Mouse (Mus musculus) forebrain, embryonic 14.5 days (tissue): ENCODE results near the gene Dock4. TPM values are rescaled to one million over a fixed set of nuclear protein-coding genes. Genes with fewer than 3 reads are reported as not detected.

Source experiments
- ATAC-seq: fragments of 200-750 bp; cut with Nextera tagmentation; 2 replicates; pipeline ENCODE4 v1.8.0; 2017; ENCODE audit warnings: mild to moderate bottlenecking, moderate library complexity
- DNase-seq: peaks from one replicate; pipeline ENCODE4 v3.0.0-alpha.2; 2015; ENCODE audit warnings: low spot score
- H3K27ac ChIP-seq: fragments of 300-500 bp; sonication (generic); 2 replicates; pipeline ENCODE4 v1.5.1; 2014; ENCODE audit warnings: low read depth, mild to moderate bottlenecking, control low read depth, low read length, moderate library complexity
- H3K27me3 ChIP-seq: fragments of 300-500 bp; sonication (generic); replicated peaks from 2 replicates; pipeline ENCODE4 v1.6.1; 2014; ENCODE audit warnings: low read length, control low read depth, mixed read lengths; ENCODE audit not compliant: control insufficient read depth, insufficient read depth
- H3K36me3 ChIP-seq: fragments of 300-500 bp; sonication (generic); 2 replicates; pipeline ENCODE4 v1.6.1; 2014; ENCODE audit warnings: low read length, control low read depth; ENCODE audit not compliant: control insufficient read depth, insufficient read depth
- H3K4me1 ChIP-seq: fragments of 300-500 bp; sonication (generic); 2 replicates; pipeline ENCODE4 v1.6.1; 2014; ENCODE audit warnings: antibody characterized with exemption, low read length, control low read depth; ENCODE audit not compliant: control insufficient read depth, insufficient read depth
- H3K4me2 ChIP-seq: fragments of 300-500 bp; sonication (generic); 2 replicates; pipeline ENCODE4 v1.6.1; 2014; ENCODE audit warnings: mild to moderate bottlenecking, control low read depth, low read length
- H3K4me3 ChIP-seq: fragments of 300-500 bp; sonication (generic); 2 replicates; pipeline ENCODE4 v1.5.1; 2014; ENCODE audit warnings: low read depth, low read length, control low read depth
- H3K9ac ChIP-seq: fragments of 300-500 bp; sonication (generic); 2 replicates; pipeline ENCODE4 v1.6.1; 2014; ENCODE audit warnings: mild to moderate bottlenecking, low read length, control low read depth, moderate library complexity
- H3K9me3 ChIP-seq: fragments of 300-500 bp; sonication (generic); replicated peaks from 2 replicates; pipeline ENCODE4 v1.6.1; 2016; ENCODE audit warnings: low read length, control low read depth, mixed read lengths; ENCODE audit not compliant: control insufficient read depth
- WGBS: fragments of 180-500 bp; shearing (Covaris S2); extraction: QIAGEN DNeasy Blood & Tissue Kit; methylation state at CpG from one replicate; pipeline ENCODE4 v1.1.7; 2014; 5-methylcytosine and 5-hydroxymethylcytosine counted together
- polyA plus RNA-seq: library from polyadenylated mRNA; unstranded; fragments of >200 nt; fragmentation: Nextera tagmentation; extraction: Ambion mirVana; gene quantifications from 2 replicates; pipeline ENCODE4 v1.2.1, GENCODE M21; 2014

Gene Dock4
- 9.7 and 16.9 TPM in 2 replicates for polyA plus RNA-seq

DNA sequence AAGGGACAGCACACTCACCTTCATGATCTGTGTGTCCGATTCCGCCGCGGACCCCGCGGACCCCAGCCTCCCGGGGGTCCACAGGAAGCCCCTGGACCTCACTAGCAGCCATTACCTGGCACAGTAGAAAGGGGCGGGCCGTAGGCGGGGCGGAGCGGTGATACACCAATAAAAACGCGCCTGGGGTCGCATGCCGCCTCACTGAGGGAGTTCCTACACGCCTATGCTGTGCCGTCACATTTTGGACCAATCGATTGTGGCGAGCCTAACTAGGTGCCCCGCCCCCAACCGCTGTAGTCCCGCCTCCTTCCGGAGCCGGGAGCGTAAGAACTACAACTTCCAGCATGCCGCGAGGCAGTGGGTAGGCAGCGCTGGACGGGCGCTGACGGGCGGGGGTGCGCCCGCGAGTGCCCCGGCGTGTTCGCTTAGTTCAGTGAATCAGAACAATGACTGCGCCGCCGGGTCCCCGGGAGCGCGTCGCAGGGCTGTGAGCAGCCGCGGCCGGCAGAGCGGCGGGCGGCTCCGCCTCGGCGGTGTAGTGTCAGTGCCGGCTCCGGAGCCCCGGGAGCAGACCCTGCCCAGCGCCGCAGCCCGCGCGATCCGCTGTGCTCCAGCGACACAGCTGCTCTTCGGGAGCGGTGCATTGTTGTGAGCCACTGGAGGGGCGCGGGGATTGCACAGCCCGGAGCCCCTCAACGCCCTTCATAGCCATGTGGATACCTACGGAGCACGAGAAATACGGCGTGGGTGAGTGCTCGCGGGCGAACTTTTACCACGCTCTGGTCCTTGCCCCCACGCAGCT, at the start of gene Dock4, which contains the start of gene Zfp277:
Gene Dock4, plus strand, starts transcription at position 305 of the 802 bp plus-strand sequence.
Gene Zfp277, minus strand, starts transcription at position 255 of the 802 bp plus-strand sequence.
- ATAC-seq (peak; percentile 98), DNase-seq (peak; percentile 100)
- Histone ChIP-seq H3K9me3 (no peaks in the 10 kb centered on the region), H3K4me1 (peaks cover 10% of the 10 kb centered on the region; the same call in 1 of the 2 replicates), H3K4me2 (peak within 1 kb of the TSS; percentile 85), H3K27ac (peak within 1 kb of the TSS; percentile 93), H3K27me3 (no peaks in the 10 kb centered on the region), H3K9ac (peak within 1 kb of the TSS; percentile 91), H3K4me3 (peak within 1 kb of the TSS; percentile 84), H3K36me3 (no peaks in the 10 kb centered on the region)
- under 1% methylated on average over 80 of the region's 80 CpGs for whole genome bisulfite sequencing

- no peak overlapping the region for H3K9ac ChIP-seq
- H3K27me3 ChIP-seq, result no peaks in the 10 kb centered on the region
- ATAC-seq (no peak), DNase-seq (no peak)
- H3K4me1 ChIP-seq, result no peaks in the 10 kb centered on the region
- H3K27ac ChIP-seq, result no peak overlapping the region
- H3K4me2 ChIP-seq, result no peak overlapping the region
- H3K36me3 ChIP-seq, result no peaks in the 10 kb centered on the region
- 86% methylated on average over 2 of the region's 2 CpGs for WGBS
- H3K4me3 ChIP-seq, result no peak overlapping the region
- no peaks in the 10 kb centered on the region for H3K9me3 ChIP-seq
Measured at GRCm38 (mm10) chr12:40398916-40399315, 46.8 kb upstream of the Dock4 start.

GRCm38 (mm10) chr12:40399386-40399785, 46.4 kb upstream of the Dock4 start:
- ATAC-seq, result no peak
- no peak for DNase-seq
- no peak overlapping the region for H3K27ac ChIP-seq
- no peaks in the 10 kb centered on the region for H3K36me3 ChIP-seq
- no peaks in the 10 kb centered on the region for H3K9me3 ChIP-seq
- 89% methylated on average over 2 of the region's 2 CpGs for WGBS
- H3K4me2 ChIP-seq, result no peak overlapping the region
- no peaks in the 10 kb centered on the region for H3K27me3 ChIP-seq
- no peak overlapping the region for H3K4me3 ChIP-seq
- no peak overlapping the region for H3K9ac ChIP-seq
- no peaks in the 10 kb centered on the region for H3K4me1 ChIP-seq

- no peaks in the 10 kb centered on the region for H3K27me3 ChIP-seq
- no peak for DNase-seq
- WGBS, result 66% methylated on average over 10 of the region's 10 CpGs
Measured at GRCm38 (mm10) chr12:40399812-40400211, 45.9 kb upstream of the Dock4 start.

GRCm38 (mm10) chr12:40414682-40415311, 31.0 kb upstream of the Dock4 start:
- Histone ChIP-seq H3K4me2 (no peak overlapping the region), H3K27me3 (no peaks in the 10 kb centered on the region), H3K4me3 (no peak overlapping the region)

More at GRCm38 (mm10) chr12:40399812-40400211, 45.9 kb upstream of the Dock4 start:
- no peaks in the 10 kb centered on the region for H3K36me3 ChIP-seq
- no peak overlapping the region for H3K9ac ChIP-seq
- H3K4me1 ChIP-seq, result no peaks in the 10 kb centered on the region
- no peak for ATAC-seq
- no peak overlapping the region for H3K27ac ChIP-seq
- no peaks in the 10 kb centered on the region for H3K9me3 ChIP-seq
- no peak overlapping the region for H3K4me3 ChIP-seq
- no peak overlapping the region for H3K4me2 ChIP-seq

GRCm38 (mm10) chr12:40415312-40415925, 30.3 kb upstream of the Dock4 start:
- ATAC-seq (no peak), DNase-seq (no peak)
- H3K36me3 ChIP-seq, result no peaks in the 10 kb centered on the region
- no peak overlapping the region for H3K4me3 ChIP-seq
- H3K27ac ChIP-seq, result no peak overlapping the region
- H3K4me1 ChIP-seq, result 0 out of 2 replicates have a peak, but pooled peaks cover 3% of the 10 kb centered on the region
- WGBS, result 63% methylated on average over 8 of the region's 8 CpGs
- H3K27me3 ChIP-seq, result no peaks in the 10 kb centered on the region
- H3K9ac ChIP-seq, result no peak overlapping the region
- H3K9me3 ChIP-seq, result no peaks in the 10 kb centered on the region
- H3K4me2 ChIP-seq, result no peak overlapping the region

More at GRCm38 (mm10) chr12:40414682-40415311, 31.0 kb upstream of the Dock4 start:
- 0 out of 2 replicates have a peak, but pooled peaks cover 3% of the 10 kb centered on the region for H3K4me1 ChIP-seq
- WGBS, result 19% methylated on average over 5 of the region's 5 CpGs
- no peaks in the 10 kb centered on the region for H3K9me3 ChIP-seq
- DNase-seq, result peak; percentile 68
- no peak overlapping the region for H3K9ac ChIP-seq
- peak; percentile 72; the same call in 1 of the 2 replicates for ATAC-seq
- no peak overlapping the region; the same call in 1 of the 2 replicates for H3K27ac ChIP-seq
- H3K36me3 ChIP-seq, result no peaks in the 10 kb centered on the region

DNA sequence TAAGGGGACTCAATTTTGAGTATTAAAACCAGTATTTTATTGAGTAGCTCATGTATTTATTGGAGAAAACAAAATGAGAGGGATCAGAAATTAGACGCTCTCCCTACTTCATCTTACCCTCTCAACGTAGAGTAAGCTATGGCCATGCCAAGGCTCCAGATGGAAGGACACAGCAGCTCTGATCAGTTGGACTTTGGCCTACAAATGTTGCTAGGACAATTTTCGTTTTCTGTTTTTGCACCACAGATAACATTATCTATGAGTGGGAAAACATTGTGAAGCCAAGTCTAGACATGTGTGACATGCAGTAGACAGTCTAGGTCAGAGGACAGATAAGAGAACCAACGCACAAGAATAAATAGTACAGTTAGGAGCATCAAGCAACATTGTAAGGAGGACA, 28.5 kb upstream of the Dock4 start:
- WGBS, result 94% methylated on average over 4 of the region's 4 CpGs
- H3K27ac ChIP-seq, result no peak overlapping the region

GRCm38 (mm10) chr12:40424991-40425390, 20.8 kb upstream of the Dock4 start:
- H3K4me2 ChIP-seq, result no peak overlapping the region
- H3K27ac ChIP-seq, result no peak overlapping the region
- DNase-seq (no peak), ATAC-seq (no peak)
- no peak overlapping the region for H3K9ac ChIP-seq
- H3K4me3 ChIP-seq, result no peak overlapping the region
- H3K9me3 ChIP-seq, result no peaks in the 10 kb centered on the region
- no peaks in the 10 kb centered on the region for H3K27me3 ChIP-seq
- no peaks in the 10 kb centered on the region for H3K4me1 ChIP-seq
- 70% methylated on average over 1 of the region's 1 CpGs for WGBS
- H3K36me3 ChIP-seq, result no peaks in the 10 kb centered on the region

More for the DNA sequence above, 28.5 kb upstream of the Dock4 start:
- H3K9me3 ChIP-seq, result no peaks in the 10 kb centered on the region
- H3K4me3 ChIP-seq, result no peak overlapping the region
- no peak for ATAC-seq
- H3K9ac ChIP-seq, result no peak overlapping the region
- no peak overlapping the region for H3K4me2 ChIP-seq
- H3K4me1 ChIP-seq, result 0 out of 2 replicates have a peak, but pooled peaks cover 3% of the 10 kb centered on the region
- H3K27me3 ChIP-seq, result no peaks in the 10 kb centered on the region
- no peaks in the 10 kb centered on the region for H3K36me3 ChIP-seq
- DNase-seq, result no peak
